Mouse (Mus musculus) heart, adult 9 months (tissue): ENCODE measurements around the gene Col7a1.

ENCODE experiments used
- DNase-seq, 2 experiments: peaks; one replicate each; pipeline ENCODE4 v3.0.0; 2022; ENCODE audit warnings: low spot score in 2 of 2

Gene Col7a1

GRCm38 (mm10) chr9:109021428-109021827 is 68.0 kb downstream of the Col7a1 start:
- DNase-seq = no peak

GRCm38 (mm10) chr9:109022866-109023685 is 69.7 kb downstream of the Col7a1 start:
- no peak for DNase-seq

GRCm38 (mm10) chr9:109027521-109027920 is 74.1 kb downstream of the Col7a1 start:
- peak; percentile 38 to 54 for DNase-seq

- DNase-seq = no peak
Measured at GRCm38 (mm10) chr9:109028421-109028820, 75.0 kb downstream of the Col7a1 start.

GRCm38 (mm10) chr9:109028919-109029318 is 75.5 kb downstream of the Col7a1 start:
- no peak for DNase-seq

GRCm38 (mm10) chr9:109030312-109030711 is 76.9 kb downstream of the Col7a1 start:
- no peak for DNase-seq

- no peak for DNase-seq
Measured at GRCm38 (mm10) chr9:109031001-109031400, 77.6 kb downstream of the Col7a1 start.

GRCm38 (mm10) chr9:109031686-109032085 is 78.3 kb downstream of the Col7a1 start:
- no peak for DNase-seq

- no peak for DNase-seq
Measured at GRCm38 (mm10) chr9:109032435-109032834, 79.0 kb downstream of the Col7a1 start.
